Mouse (Mus musculus) right cerebral cortex, postnatal 25 days (tissue): ENCODE measurements at regions not wholly inside any gene's neighbourhood (a gene's known extent, or its start where the extent isn't known, plus 50 kb on each side); places are given as distances from the start of the nearest gene placed in this dataset.

ENCODE experiments used
- DNase-seq: peaks from one replicate; pipeline ENCODE4 v3.0.0; 2022

DNA sequence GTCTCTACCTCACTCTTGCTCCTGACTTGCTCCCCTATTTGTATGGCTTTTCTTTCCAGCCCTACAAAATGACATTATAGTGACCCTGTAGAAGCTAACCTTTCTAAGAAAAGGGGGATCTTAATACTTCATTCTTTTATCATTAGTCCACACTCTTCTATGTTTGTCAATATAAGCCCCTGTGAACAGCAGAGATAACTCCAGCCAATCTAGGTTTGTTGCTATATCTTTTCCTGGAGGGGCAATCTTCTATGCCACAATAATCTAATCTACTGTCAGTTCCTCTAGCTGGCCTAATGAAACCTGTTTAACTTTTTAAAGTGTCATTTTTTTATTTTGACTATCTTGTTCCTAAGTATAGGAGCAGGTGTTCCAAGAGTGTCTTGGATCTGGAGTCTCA, 622.2 kb downstream of the Gbe1 start:
- no peak for DNase-seq

GRCm38 (mm10) chr16:70952937-70953336, 639.2 kb downstream of the Gbe1 start:
- no peak for DNase-seq
